Mouse (Mus musculus): ENCODE measurements at regions not wholly inside any gene's neighbourhood (a gene's known extent, or its start where the extent isn't known, plus 50 kb on each side); places are given as distances from the start of the nearest gene placed in this dataset.

GRCm38 (mm10) chr16:75304743-75305142 is 281.1 kb downstream of the Lipi start:
- no peak for DNase-seq (ENCODE audit: low read depth, low spot score)

GRCm38 (mm10) chr16:75297416-75297815 is 288.4 kb downstream of the Lipi start:
- no peak for DNase-seq (ENCODE audit: low read depth, low spot score)

GRCm38 (mm10) chr16:75292736-75293428 is 293.0 kb downstream of the Lipi start:
- no peak for DNase-seq (ENCODE audit: low read depth, low spot score)

DNA sequence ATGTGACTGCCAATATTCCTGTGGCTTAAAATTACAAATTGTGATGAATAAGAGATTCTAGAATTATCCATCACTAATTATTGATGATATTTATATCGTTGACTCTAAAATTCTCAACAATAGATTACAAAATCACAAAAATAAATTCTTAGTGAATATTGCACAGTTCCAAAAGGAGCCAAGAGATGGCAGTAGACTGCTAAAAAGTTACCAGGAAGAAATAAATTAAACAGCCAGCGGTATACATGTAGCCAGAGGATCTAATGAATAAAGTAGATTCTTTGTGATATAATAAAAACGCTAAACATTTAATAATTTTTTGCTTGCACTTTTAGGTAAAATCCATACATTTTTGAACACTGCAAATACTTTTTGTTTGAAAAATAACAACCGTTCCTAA is 294.7 kb downstream of the Lipi start:
- DNase-seq (ENCODE audit: low read depth, low spot score): no peak

GRCm38 (mm10) chr16:75287150-75287549 is 298.7 kb downstream of the Lipi start:
- DNase-seq (ENCODE audit: low read depth, low spot score): no peak

GRCm38 (mm10) chr16:75285811-75286210 is 300.1 kb downstream of the Lipi start:
- DNase-seq (ENCODE audit: low read depth, low spot score): no peak

GRCm38 (mm10) chr16:75263903-75264302 is 322.0 kb downstream of the Lipi start:
- DNase-seq (ENCODE audit: low read depth, low spot score): no peak

DNA sequence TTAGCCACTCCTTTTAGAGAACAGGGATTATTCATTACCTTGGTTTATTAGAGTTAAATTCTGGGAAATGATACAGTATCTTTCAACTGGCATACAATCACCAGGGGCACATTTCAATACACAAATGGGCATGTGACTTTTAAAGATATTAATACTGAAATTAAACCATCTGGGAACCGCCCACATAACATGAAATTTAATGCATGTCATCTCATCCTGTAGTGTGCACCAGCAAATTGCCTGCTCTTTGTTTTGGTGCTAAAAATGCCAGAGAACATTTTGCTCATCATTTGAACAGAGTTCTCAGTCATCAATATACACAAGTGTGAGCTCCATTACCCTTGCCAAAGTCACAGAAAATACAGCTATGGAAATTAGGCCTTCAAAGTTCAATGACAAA is 330.9 kb downstream of the Lipi start:
- DNase-seq (ENCODE audit: low read depth, low spot score): no peak

DNA sequence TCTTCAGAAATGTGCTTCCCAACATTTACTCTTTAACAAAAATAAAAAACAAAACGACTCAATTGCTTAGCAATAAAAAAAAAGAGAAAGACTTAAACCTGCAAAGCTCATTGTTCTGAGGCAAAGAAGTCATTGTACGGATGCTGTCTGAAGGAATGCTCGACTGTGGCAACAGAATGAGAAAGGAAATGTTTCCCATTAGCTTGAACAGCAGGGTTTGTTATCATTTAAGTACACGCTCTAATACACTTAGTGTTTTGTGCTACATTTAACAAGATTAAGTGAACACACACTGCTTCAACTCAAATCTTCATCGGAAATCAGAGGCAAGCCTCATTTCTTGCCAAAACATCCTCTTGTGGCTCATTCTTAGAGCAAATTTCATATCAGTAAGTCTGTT is 336.7 kb downstream of the Lipi start:
- DNase-seq (ENCODE audit: low read depth, low spot score): no peak

GRCm38 (mm10) chr16:75240383-75240782 is 345.5 kb downstream of the Lipi start:
- no peak for DNase-seq (ENCODE audit: low read depth, low spot score)

DNA sequence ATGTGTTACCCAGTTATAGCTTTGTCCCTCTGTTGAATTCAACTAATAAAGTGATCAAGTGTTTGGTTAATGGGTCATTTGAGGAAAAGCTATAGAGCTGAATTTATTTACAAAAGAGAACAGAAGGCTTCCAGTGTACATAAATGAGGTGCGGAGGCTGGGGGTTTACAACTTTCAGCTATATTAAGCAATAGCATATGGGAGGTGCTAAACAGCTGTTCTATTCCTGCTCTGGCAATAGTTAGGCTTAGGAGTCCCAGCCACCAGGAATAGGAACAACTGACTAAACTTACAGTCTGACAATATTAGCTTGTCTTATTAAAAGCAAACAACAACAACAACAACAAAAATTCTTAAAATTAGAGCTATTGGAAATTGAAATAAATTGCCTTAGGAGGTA is 353.7 kb downstream of the Lipi start:
- no peak for DNase-seq (ENCODE audit: low read depth, low spot score)

DNA sequence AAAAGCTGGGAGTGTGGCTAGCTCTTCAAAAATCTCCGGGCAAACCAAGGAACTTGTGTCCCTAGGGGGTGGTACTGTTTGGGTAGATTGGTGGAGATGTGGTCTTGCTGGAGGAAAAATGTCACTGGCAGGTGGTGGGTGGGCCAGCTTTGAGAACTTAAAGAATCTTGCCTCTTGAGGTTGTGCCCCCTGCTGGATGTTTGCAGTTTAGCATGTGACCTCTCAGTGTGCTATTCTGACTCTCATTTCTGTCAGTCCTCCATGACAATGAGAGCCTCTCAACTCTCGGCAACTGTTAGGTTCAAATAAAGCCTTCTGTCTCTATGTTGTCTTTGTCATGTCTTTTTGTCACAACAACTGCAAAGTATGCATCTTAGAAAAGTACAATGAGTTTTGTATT is 392.5 kb downstream of the Lipi start:
- DNase-seq (ENCODE audit: low read depth, low spot score): no peak

DNA sequence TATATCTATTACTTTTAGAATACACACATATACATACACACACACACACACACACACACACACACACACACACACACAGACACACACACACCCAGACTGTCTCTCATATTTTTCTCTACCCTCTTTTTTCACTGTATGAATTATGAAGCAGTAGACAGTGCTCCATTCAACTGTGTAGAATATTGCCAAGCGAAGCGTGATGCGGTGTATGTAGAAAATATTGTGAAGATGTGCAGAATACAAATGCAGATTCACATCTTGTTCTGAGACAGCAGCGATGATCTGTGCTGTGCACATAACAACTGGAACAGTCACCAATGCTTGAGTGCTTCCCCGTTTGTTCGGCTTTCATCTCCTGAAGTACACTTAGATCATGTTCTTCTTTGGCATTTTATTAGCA is 395.5 kb downstream of the Lipi start:
- DNase-seq (ENCODE audit: low read depth, low spot score): no peak

DNA sequence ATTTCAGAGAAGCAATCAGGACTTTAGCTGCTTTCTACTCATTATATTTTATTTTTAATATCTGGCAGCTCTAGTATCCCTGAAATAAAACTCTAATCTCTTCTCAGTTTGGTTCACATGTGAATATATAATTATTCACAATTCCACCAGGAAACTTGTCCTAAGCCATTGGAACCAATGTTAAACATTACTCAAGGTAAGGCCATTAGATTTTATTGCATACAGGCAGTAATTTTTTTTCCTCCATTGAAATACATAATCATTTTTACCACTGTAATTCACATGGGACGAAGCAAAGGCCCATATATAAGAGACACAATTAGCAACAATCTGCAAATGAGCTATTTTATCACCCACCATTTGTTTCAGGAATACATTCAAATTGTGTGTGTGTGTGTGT is 419.8 kb downstream of the Lipi start:
- DNase-seq (ENCODE audit: low read depth, low spot score): no peak

- no peak for DNase-seq (ENCODE audit: low read depth, low spot score)
These were observed 420.7 kb downstream of the Lipi start for GRCm38 (mm10) chr16:75164969-75165726.

DNA sequence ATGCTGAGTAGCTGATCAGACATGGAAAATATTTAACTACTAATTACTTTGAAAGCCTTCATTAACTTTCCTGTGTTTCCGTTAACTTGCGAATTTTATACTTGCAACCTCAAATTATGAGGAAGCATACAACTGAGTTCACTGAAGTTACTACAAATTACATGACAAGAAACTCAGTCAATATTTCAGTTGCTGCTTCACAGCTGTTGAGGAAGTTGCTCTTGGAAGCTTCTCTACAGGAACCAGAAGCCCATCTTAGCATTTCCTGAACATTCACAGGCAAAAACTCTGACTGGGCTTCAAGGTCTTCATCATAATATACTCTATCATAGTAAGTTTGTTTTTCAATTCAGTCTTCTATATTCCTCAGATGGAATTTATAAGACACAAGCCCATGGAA is 426.1 kb downstream of the Lipi start:
- DNase-seq (ENCODE audit: low read depth, low spot score): no peak

GRCm38 (mm10) chr16:75155441-75156038 is 430.3 kb downstream of the Lipi start:
- no peak for DNase-seq (ENCODE audit: low read depth, low spot score)
